In the genomic region with DNA sequence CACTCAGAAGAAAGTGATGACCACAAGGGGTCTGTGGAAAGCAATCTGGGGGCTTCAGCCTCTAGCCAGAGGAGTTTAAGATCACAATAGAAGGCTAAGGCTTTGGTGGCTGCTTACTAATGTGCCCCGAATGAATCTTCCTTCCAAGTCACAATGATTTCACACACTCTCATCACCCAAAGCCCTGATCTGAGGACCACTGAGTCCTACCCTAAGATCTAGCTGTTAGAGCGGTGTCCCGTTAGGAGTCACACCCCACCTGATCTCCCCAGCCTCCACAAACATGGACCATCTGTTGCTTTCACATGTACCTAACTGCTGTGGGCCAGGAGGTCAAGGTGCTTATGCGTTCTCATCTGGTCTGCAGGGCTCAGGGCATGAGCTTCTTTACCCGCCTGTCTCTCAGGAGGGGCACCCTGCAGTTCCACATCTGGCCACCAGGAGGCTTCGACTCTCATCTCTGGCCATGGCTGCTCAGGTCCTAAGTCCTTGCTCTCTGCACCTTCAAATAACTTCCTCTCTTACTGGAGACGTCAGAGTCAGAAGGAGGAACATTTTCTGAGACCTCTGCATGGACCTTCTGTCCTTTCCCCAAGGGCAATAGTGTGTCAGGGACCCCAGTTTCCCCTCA, we compare ENCODE assay signal across 9 mouse cellular contexts. TPM values are rescaled to one million over a fixed set of nuclear protein-coding genes. Genes with fewer than 3 reads are reported as not detected.
A peak's percentile ranks its signal among the peaks of the same experiment; 100 is the strongest.
DNase-seq lines count a peak whose midpoint lies in the region; ATAC-seq lines count a peak whose summit lies in the region.
"Had no signal": no experiment of that assay in that cellular context is flagged by ENCODE, and none has a peak within 500 bp of the region (broad histone marks: within the 10 kb centered on the region; RNA-seq: fewer than 3 reads in every experiment).

No protein-coding gene starts in this region.

- no peaks in the 10 kb centered on the region for H3K9me3 ChIP-seq in hindbrain, embryonic 14.5 days (ENCODE audit: control insufficient read depth, low read length)
- H3K9me3 ChIP-seq: liver, embryonic 15.5 days had no signal

- no peak overlapping the region for H3K4me3 ChIP-seq in hindbrain, embryonic 14.5 days (replicated peaks; ENCODE audit: low read length)
- H3K4me3 ChIP-seq: liver, embryonic 15.5 days had no signal

- no peak overlapping the region for H3K4me2 ChIP-seq in hindbrain, embryonic 14.5 days (replicated peaks)
- H3K4me2 ChIP-seq: liver, embryonic 15.5 days had no signal

- 39% methylated on average over 7 of the region's 7 CpGs for WGBS in hindbrain, embryonic 14.5 days

- ATAC-seq in hindbrain, embryonic 14.5 days (ENCODE audit: low FRiP score), result 0 out of 2 replicates have a peak, but pooled peaks have one; percentile 64

- H3K36me3 ChIP-seq in hindbrain, embryonic 14.5 days (replicated peaks; ENCODE audit: control insufficient read depth, insufficient read depth), result no peaks in the 10 kb centered on the region
- H3K36me3 ChIP-seq: liver, embryonic 15.5 days had no signal

- peak; percentile 86 for DNase-seq in NIH3T3 (ENCODE audit: low read depth)
- peak; percentile 66 for DNase-seq in cerebellum, adult 8-10 months
- peak; percentile 74 for DNase-seq in gastrocnemius, adult 18-20 months (ENCODE audit: low spot score)
- DNase-seq in hindbrain, embryonic 14.5 days (ENCODE audit: low spot score), result peak; percentile 84
- DNase-seq in layer of hippocampus, postnatal 25 days (ENCODE audit: extremely low spot score in 1 of 2, low spot score in 1 of 2), result peak; percentile 75 to 95
- DNase-seq in mesoderm, embryonic 11.5 days (ENCODE audit: low read depth, low spot score), result peak; percentile 81
- DNase-seq in right cerebral cortex, postnatal 36 days (ENCODE audit: low spot score in 2 of 2), result peak; percentile 51 to 67
- DNase-seq in yolk sac, embryonic 10.5 days (ENCODE audit: low spot score), result peak; percentile 76

- no peak overlapping the region for H3K9ac ChIP-seq in hindbrain, embryonic 14.5 days
- H3K9ac ChIP-seq: liver, embryonic 15.5 days had no signal

- H3K27ac ChIP-seq in hindbrain, embryonic 14.5 days, result no peak overlapping the region
- H3K27ac ChIP-seq: liver, embryonic 15.5 days had no signal

- peaks cover 8% of the 10 kb centered on the region for H3K27me3 ChIP-seq in hindbrain, embryonic 14.5 days (ENCODE audit: control insufficient read depth, insufficient read depth, low read length)

- H3K4me1 ChIP-seq in hindbrain, embryonic 14.5 days (replicated peaks; ENCODE audit: control insufficient read depth, insufficient read depth, low read length), result no peaks in the 10 kb centered on the region
- H3K4me1 ChIP-seq: liver, embryonic 15.5 days had no signal

RNA-seq across cellular contexts. Expression of a gene that starts 7.3 kb away (rescaled TPM):
- total RNA-seq in gastrocnemius, adult 18-20 months (2021), result under 1 TPM in 1 of 2 experiments, not detected in 1; 0.09 TPM
- 0.23 and 0.51 TPM in 2 replicates for polyA plus RNA-seq in hindbrain, embryonic 14.5 days (2014; fragmentation: Nextera tagmentation; extraction: Ambion mirVana)
- total RNA-seq in layer of hippocampus, postnatal 25 days (2021), result 1 to 10 TPM; 1.3 to 2.0 TPM

RNA-seq across cellular contexts. Expression of a gene that starts 25.0 kb away (rescaled TPM):
- 1 to 10 TPM; 3.3 to 4.3 TPM for total RNA-seq in gastrocnemius, adult 18-20 months (2021)
- 0.39 and 0.70 TPM in 2 replicates for polyA plus RNA-seq in hindbrain, embryonic 14.5 days (2014; fragmentation: Nextera tagmentation; extraction: Ambion mirVana)
- total RNA-seq in layer of hippocampus, postnatal 25 days (2021), result 1 to 10 TPM; 1.3 to 1.6 TPM

RNA-seq across cellular contexts. Expression of a gene that starts 31.9 kb away (rescaled TPM):
- 100 to 1,000 TPM; 310 to 354 TPM for total RNA-seq in gastrocnemius, adult 18-20 months (2021)
- polyA plus RNA-seq in hindbrain, embryonic 14.5 days (2014; fragmentation: Nextera tagmentation; extraction: Ambion mirVana), result 0.47 and 1.7 TPM in 2 replicates
- total RNA-seq in layer of hippocampus, postnatal 25 days (2021), result 1 to 10 TPM; 4.1 to 5.9 TPM

RNA-seq across cellular contexts. Expression of a gene that starts 45.2 kb away (rescaled TPM):
- 100 to 1,000 TPM; 152 to 154 TPM for total RNA-seq in gastrocnemius, adult 18-20 months (2021)
- polyA plus RNA-seq in hindbrain, embryonic 14.5 days (2014; fragmentation: Nextera tagmentation; extraction: Ambion mirVana), result 38.5 and 38.7 TPM in 2 replicates
- total RNA-seq in layer of hippocampus, postnatal 25 days (2021), result 10 to 100 TPM; 17.2 to 22.7 TPM

Comparison
In these comparisons a context has a peak if more than half of its experiments do, and no peak if none do; other contexts are left out.
1. RNA of a gene that starts 31.9 kb away (total RNA-seq): 310 to 354 TPM in gastrocnemius, adult 18-20 months; 4.1 to 5.9 TPM in layer of hippocampus, postnatal 25 days; every median in the first group is over 10 times any median in the second.
2. Peak in every context shown above with its lines, with median percentiles within 50 percentile points of each other: DNase-seq.